Mouse (Mus musculus): ENCODE measurements around the gene Nt5c2.

DNA sequence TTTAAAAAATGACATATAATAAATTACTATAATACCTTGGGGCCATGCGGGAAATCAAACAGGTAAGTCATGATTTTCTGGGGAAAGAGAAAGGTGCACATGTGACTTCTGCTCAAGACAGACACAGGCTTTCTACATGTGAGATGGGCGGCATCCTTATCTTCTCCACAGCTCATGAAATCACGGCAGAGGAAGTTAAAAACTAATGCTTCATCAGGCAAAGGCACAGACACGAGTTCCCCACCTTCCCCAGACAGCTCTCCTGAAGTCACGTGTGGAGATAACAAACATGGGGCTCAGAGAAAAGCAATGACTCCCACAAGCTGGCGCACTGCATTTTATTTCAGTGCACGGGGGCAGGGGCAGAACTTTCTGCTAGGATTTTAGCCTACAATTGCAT is 121.5 kb downstream of the Nt5c2 start:
- TF ChIP-seq POLR2A (IDR thresholded peaks at IDR 0.05; ENCODE audit: insufficient read depth, low read depth, low read length), result no peak
- TF ChIP-seq EP300 (IDR thresholded peaks at IDR 0.05; ENCODE audit: insufficient read depth, low read depth, low read length), result no peak
- no peak for TF ChIP-seq CTCF (IDR thresholded peaks at IDR 0.05)
